Mouse (Mus musculus) kidney, postnatal 0 days (tissue): Measurements from ENCODE around the gene Shcbp1l. TPM values are rescaled to one million over a fixed set of nuclear protein-coding genes. Genes with fewer than 3 reads are reported as not detected.
"Not testable (repeated sequence)": the region's sequence is repeated elsewhere in the genome, so short reads cannot be mapped to it uniquely, and the experiment has no call there.

Source experiments
- ATAC-seq: fragments of 200-750 bp; cut with Nextera tagmentation; replicated peaks from 2 replicates; pipeline ENCODE4 v1.8.0; 2017; ENCODE audit warnings: low read depth, moderate number of reproducible peaks, moderate TSS enrichment, moderate library complexity; ENCODE audit not compliant: low FRiP score
- DNase-seq: peaks from one replicate; pipeline ENCODE4 v3.0.0-alpha.2; 2016; ENCODE audit warnings: low spot score
- H3K27ac ChIP-seq: fragments of 300-500 bp; sonication (generic); 2 replicates; pipeline ENCODE4 v1.5.1; 2014; ENCODE audit warnings: mild to moderate bottlenecking
- H3K27me3 ChIP-seq: fragments of 300-500 bp; sonication (generic); 2 replicates; pipeline ENCODE4 v1.6.1; 2014; ENCODE audit warnings: low read length, mixed read lengths; ENCODE audit not compliant: insufficient read depth
- H3K36me3 ChIP-seq: fragments of 300-500 bp; sonication (generic); 2 replicates; pipeline ENCODE4 v1.6.1; 2014; ENCODE audit warnings: low read length, mixed read lengths; ENCODE audit not compliant: insufficient read depth
- H3K4me1 ChIP-seq: fragments of 300-500 bp; sonication (generic); replicated peaks from 2 replicates; pipeline ENCODE4 v1.6.1; 2014; ENCODE audit warnings: antibody characterized with exemption, low read length, mixed read lengths; ENCODE audit not compliant: insufficient read depth
- H3K4me2 ChIP-seq: fragments of 300-500 bp; sonication (generic); 2 replicates; pipeline ENCODE4 v1.6.1; 2014; ENCODE audit warnings: mild to moderate bottlenecking, low read length, moderate library complexity, mixed read lengths
- H3K4me3 ChIP-seq: fragments of 300-500 bp; sonication (generic); replicated peaks from 2 replicates; pipeline ENCODE4 v1.5.1; 2014; ENCODE audit warnings: low read depth, low read length
- H3K9ac ChIP-seq: fragments of 300-500 bp; sonication (generic); 2 replicates; pipeline ENCODE4 v1.6.1; 2014; ENCODE audit warnings: low read depth, low read length
- H3K9me3 ChIP-seq: fragments of 300-500 bp; sonication (generic); replicated peaks from 2 replicates; pipeline ENCODE4 v1.6.1; 2016; ENCODE audit warnings: low read length, inconsistent platforms, mixed read lengths
- CTCF ChIP-seq: IDR thresholded peaks from 2 replicates; pipeline ENCODE4 v1.5.1; 2016; ENCODE audit warnings: antibody characterized with exemption, low read depth, mild to moderate bottlenecking, moderate library complexity
- whole genome bisulfite sequencing: fragments of 180-500 bp; shearing (Covaris S2); extraction: QIAGEN DNeasy Blood & Tissue Kit; methylation state at CpG from one replicate; pipeline ENCODE4 v1.1.7; 2014; 5-methylcytosine and 5-hydroxymethylcytosine counted together
- polyA plus RNA-seq: library from polyadenylated mRNA; unstranded; fragments of >200 nt; fragmentation: Nextera tagmentation; extraction: Ambion mirVana; gene quantifications from 2 replicates; pipeline ENCODE4 v1.2.1, GENCODE M21; 2015

Gene Shcbp1l
- polyA plus RNA-seq, 1 experiment from 2014 or later: 0.39 TPM

DNA sequence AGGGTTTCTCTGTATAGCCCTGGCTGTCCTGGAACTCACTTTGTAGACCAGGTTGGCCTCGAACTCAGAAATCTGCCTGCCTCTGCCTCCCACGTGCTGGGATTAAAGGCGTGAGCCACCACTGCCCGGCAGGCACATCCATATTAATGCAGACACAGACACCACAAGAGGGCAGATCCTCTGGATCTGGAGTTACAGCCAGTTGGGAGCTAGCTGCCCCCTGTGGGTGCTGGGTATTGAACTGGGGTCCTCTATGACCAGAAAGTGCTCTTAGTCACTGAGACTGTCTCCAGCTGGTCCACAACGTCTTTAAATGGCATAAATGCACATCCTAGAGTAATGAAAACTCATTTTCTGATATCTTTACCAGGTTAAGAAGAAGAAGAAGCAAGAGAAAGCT lies 39.3 kb upstream of the Shcbp1l start:
- H3K27ac ChIP-seq, H3K9me3 ChIP-seq, H3K4me2 ChIP-seq, H3K4me1 ChIP-seq, DNase-seq, H3K9ac ChIP-seq, H3K27me3 ChIP-seq, H3K4me3 ChIP-seq, H3K36me3 ChIP-seq, ATAC-seq: not testable (repeated sequence)
- WGBS: 81% methylated on average over 5 of the region's 5 CpGs
- TF ChIP-seq CTCF: peak; percentile 27; the same call in 1 of the 2 replicates

DNA sequence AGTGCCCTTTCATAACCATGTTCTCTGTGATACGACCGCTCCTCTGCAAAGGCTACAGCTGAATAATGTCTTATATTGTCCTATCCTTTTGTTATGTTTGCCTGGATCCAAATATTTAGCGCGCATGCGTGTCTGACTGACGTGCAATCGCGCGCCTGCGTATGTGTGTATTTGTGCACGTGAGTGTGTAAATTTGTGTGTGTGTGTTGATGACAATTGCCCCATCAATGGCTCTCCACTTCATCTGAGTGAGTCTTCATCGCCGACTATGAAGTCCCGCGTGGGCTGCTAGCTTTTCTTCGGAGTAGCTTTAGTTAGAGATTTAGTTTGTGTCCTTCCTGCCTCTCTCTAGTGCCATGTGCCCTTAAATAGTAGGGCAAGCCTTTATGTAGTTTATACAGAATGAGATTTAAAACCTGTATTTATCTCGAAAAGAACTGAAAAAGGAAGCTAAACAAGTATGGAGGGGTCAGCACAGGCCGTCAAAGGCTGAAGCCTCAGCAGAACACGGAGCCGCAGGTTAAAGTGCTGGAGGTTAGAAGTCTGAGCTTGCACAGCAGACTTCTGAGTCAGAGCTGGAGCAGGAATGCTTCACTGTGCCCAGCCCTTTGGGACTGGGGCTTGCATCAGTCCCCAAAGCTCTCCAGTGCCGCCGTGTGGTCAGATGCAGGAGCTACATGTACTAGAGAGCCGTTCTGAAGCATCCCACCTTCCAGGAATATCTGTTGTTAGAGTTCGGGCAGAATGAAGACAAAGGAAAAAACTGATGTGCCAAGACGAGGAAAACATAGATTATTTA lies 38.5 kb upstream of the Shcbp1l start:
- Histone ChIP-seq H3K9ac (no peak overlapping the region), H3K27ac (no peak overlapping the region), H3K4me3 (no peak overlapping the region), H3K9me3 (no peaks in the 10 kb centered on the region), H3K4me2 (no peak overlapping the region), H3K27me3 (no peaks in the 10 kb centered on the region), H3K36me3 (no peaks in the 10 kb centered on the region), H3K4me1 (0 out of 2 replicates have a peak, but pooled peaks cover 3% of the 10 kb centered on the region)
- DNase-seq (peak; percentile 88), ATAC-seq (peak; percentile 88)
- WGBS: 48% methylated on average over 25 of the region's 25 CpGs
- TF ChIP-seq CTCF: peak; percentile 98

- WGBS: 75% methylated on average over 4 of the region's 4 CpGs
- H3K4me2 ChIP-seq, ATAC-seq, H3K4me1 ChIP-seq, H3K4me3 ChIP-seq, H3K27me3 ChIP-seq, H3K9me3 ChIP-seq, H3K9ac ChIP-seq, H3K36me3 ChIP-seq, H3K27ac ChIP-seq, DNase-seq: not testable (repeated sequence)
Observed at GRCm38 (mm10) chr1:153395706-153396105, 29.3 kb upstream of the Shcbp1l start.

- H3K4me1 ChIP-seq: no peaks in the 10 kb centered on the region
- DNase-seq: peak; percentile 85
- H3K27me3 ChIP-seq: no peaks in the 10 kb centered on the region
- no peak overlapping the region for H3K4me3 ChIP-seq
- TF ChIP-seq CTCF: peak; percentile 92
- H3K4me2 ChIP-seq: no peak overlapping the region
- no peak overlapping the region for H3K27ac ChIP-seq
- no peaks in the 10 kb centered on the region for H3K9me3 ChIP-seq
- WGBS: 1% methylated on average over 7 of the region's 7 CpGs
- peak; percentile 89 for ATAC-seq
- H3K9ac ChIP-seq: no peak overlapping the region
- H3K36me3 ChIP-seq: no peaks in the 10 kb centered on the region
Observed at GRCm38 (mm10) chr1:153401765-153402164, 23.2 kb upstream of the Shcbp1l start.

DNA sequence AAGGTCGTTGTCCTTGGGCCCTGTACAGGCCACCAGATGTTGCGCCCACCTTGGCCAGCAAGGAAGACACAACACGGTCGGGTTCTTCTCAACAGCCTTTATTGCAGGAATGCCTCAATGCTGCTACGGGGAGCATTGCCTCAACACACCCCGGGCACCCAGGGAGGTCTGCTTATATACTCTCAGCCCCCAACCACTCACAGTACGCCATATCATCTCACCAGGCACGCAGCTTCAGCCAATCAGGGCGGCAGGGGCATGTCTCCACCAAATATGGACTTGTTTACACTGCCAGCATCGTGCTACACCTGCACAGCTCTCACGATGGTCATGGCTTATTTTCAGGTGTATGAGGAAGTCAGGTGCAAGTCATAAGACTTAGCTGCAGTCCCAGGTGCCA lies 17.3 kb upstream of the Shcbp1l start:
- not testable (repeated sequence) for DNase-seq, ATAC-seq, H3K4me2 ChIP-seq, H3K9me3 ChIP-seq, H3K27me3 ChIP-seq, H3K27ac ChIP-seq, H3K9ac ChIP-seq, H3K4me3 ChIP-seq, H3K4me1 ChIP-seq, H3K36me3 ChIP-seq
- WGBS: 85% methylated on average over 11 of the region's 11 CpGs

- not testable (repeated sequence) for DNase-seq, H3K27ac ChIP-seq, H3K9ac ChIP-seq, H3K9me3 ChIP-seq, H3K4me3 ChIP-seq, ATAC-seq, H3K36me3 ChIP-seq, H3K4me2 ChIP-seq, H3K4me1 ChIP-seq, H3K27me3 ChIP-seq
- 75% methylated on average over 5 of the region's 5 CpGs for WGBS
Observed at GRCm38 (mm10) chr1:153408296-153408695, 16.7 kb upstream of the Shcbp1l start.

- H3K4me3 ChIP-seq, H3K27me3 ChIP-seq, DNase-seq, H3K27ac ChIP-seq, H3K4me1 ChIP-seq, H3K4me2 ChIP-seq, H3K9ac ChIP-seq, H3K36me3 ChIP-seq, ATAC-seq, H3K9me3 ChIP-seq: not testable (repeated sequence)
- 82% methylated on average over 1 of the region's 4 CpGs for WGBS
Observed at GRCm38 (mm10) chr1:153410915-153411314, 14.0 kb upstream of the Shcbp1l start.
